Mouse (Mus musculus): Measurements from ENCODE around the gene Frat1.

DNA sequence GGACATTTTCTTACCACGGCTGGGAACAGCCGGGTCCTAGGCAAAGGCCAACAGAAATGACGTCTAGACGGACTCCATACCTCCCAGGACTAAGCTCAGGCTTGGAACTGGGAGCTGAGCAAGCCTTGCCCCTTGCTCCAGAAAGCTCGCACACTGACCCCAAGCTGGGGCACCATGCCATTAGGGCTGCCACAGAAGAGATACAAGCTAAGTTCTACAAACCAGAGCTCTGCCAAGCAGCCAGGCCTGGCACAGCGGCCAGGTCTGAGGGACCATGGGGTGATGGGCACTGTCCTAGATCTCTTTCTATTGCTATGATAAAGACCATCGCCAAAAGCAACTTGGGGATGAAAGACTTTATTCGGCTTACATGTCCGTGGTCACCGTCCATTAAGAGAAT, 17.2 kb upstream of the Frat1 start:
- no peak for TF ChIP-seq EP300 (IDR thresholded peaks at IDR 0.05; ENCODE audit: insufficient read depth, low read depth, low read length)
- no peak for TF ChIP-seq CTCF (IDR thresholded peaks at IDR 0.05)

All from heart, adult 2 months (tissue).